Mouse (Mus musculus) heart, embryonic 14.5 days (tissue): ENCODE results near the gene Zmynd8. TPM values are rescaled to one million over a fixed set of nuclear protein-coding genes. Genes with fewer than 3 reads are reported as not detected.

ENCODE experiments used
- ATAC-seq: fragments of 200-750 bp; cut with Nextera tagmentation; 2 replicates; pipeline ENCODE4 v1.8.0; 2017; ENCODE audit warnings: low read depth, moderate TSS enrichment; ENCODE audit not compliant: insufficient number of reproducible peaks, insufficient read depth, low FRiP score
- H3K27ac ChIP-seq, 2 experiments: fragments of 200-500 bp in 1 of 2; fragments of 300-500 bp in 1 of 2; sonication (generic) in 1 of 2; replicated peaks in 1 of 2; 2 replicates each; pipeline ENCODE4 v1.5.1; 2012 to 2014; ENCODE audit warnings: low read depth in 2 of 2, low read length in 2 of 2, control low read depth in 1 of 2, mild to moderate bottlenecking in 1 of 2, mixed read lengths in 1 of 2; ENCODE audit not compliant: control insufficient read depth in 1 of 2, insufficient read depth in 1 of 2
- H3K27me3 ChIP-seq: fragments of 300-500 bp; sonication (generic); 2 replicates; pipeline ENCODE4 v1.6.1; 2014; ENCODE audit warnings: mild to moderate bottlenecking, low read length, control low read depth; ENCODE audit not compliant: control insufficient read depth, insufficient read depth
- H3K36me3 ChIP-seq: fragments of 300-500 bp; sonication (generic); 2 replicates; pipeline ENCODE4 v1.6.1; 2014; ENCODE audit warnings: mild to moderate bottlenecking, control low read depth, low read length, mixed read lengths; ENCODE audit not compliant: control insufficient read depth, insufficient read depth
- H3K4me1 ChIP-seq, 2 experiments: fragments of 200-500 bp in 1 of 2; fragments of 300-500 bp in 1 of 2; sonication (generic) in 1 of 2; 2 replicates each; pipeline ENCODE4 v1.6.1; 2012 to 2014; ENCODE audit warnings: low read length in 2 of 2, control low read depth in 1 of 2, mixed read lengths in 1 of 2; ENCODE audit not compliant: control insufficient read depth in 2 of 2, insufficient read depth in 2 of 2
- H3K4me2 ChIP-seq: fragments of 300-500 bp; sonication (generic); 2 replicates; pipeline ENCODE4 v1.6.1; 2014; ENCODE audit warnings: mild to moderate bottlenecking, low read length
- H3K4me3 ChIP-seq, 2 experiments: fragments of 200-500 bp in 1 of 2; fragments of 300-500 bp in 1 of 2; sonication (generic) in 1 of 2; 2 replicates each; pipeline ENCODE4 v1.5.1; 2012 to 2014; ENCODE audit warnings: low read length in 2 of 2, mild to moderate bottlenecking in 2 of 2, control low read depth in 1 of 2, low read depth in 1 of 2, moderate library complexity in 1 of 2; ENCODE audit not compliant: control insufficient read depth in 1 of 2, insufficient read depth in 1 of 2
- H3K9ac ChIP-seq: fragments of 300-500 bp; sonication (generic); 2 replicates; pipeline ENCODE4 v1.6.1; 2014; ENCODE audit warnings: mild to moderate bottlenecking, low read length
- H3K9me3 ChIP-seq: fragments of 300-500 bp; sonication (generic); 2 replicates; pipeline ENCODE4 v1.6.1; 2016; ENCODE audit warnings: low read length, control low read depth; ENCODE audit not compliant: control insufficient read depth
- WGBS: fragments of 180-500 bp; shearing (Covaris S2); extraction: QIAGEN DNeasy Blood & Tissue Kit; methylation state at CpG from one replicate; pipeline ENCODE4 v1.1.7; 2014; 5-methylcytosine and 5-hydroxymethylcytosine counted together
- polyA plus RNA-seq: library from polyadenylated mRNA; unstranded; fragments of >200 nt; fragmentation: Nextera tagmentation; extraction: Ambion mirVana; gene quantifications from 2 replicates; pipeline ENCODE4 v1.2.1, GENCODE M21; 2014

Gene Zmynd8
- polyA plus RNA-seq, 1 experiment from 2014 or later: 38.0 TPM

DNA sequence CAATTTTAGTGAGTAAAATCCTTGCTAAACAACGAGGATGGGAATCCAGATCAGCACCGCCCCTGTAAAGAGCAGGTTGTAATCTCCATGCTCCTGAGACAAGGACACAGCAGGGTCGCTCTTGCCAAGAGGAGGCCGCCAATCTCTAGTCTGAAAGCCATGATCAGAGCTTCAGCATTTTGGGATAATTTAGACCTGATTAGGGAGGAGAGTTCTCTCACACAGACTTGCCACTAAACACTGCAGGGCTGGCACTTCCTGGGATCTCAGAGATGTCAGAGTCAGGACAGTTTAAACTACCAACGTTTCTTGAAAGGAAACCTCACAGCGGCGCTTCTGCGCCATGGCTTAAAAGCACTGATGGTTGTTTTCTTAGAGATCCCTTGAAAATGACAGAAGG is 32.4 kb downstream of the Zmynd8 start:
- Histone ChIP-seq H3K27me3 (no peaks in the 10 kb centered on the region), H3K4me1 (peaks cover 28 to 47% of the 10 kb centered on the region in 2 experiments), H3K4me2 (0 out of 2 replicates have a peak overlapping the region, but pooled peaks have one; percentile 14), H3K9me3 (no peaks in the 10 kb centered on the region), H3K9ac (peak overlapping the region; percentile 52), H3K36me3 (peaks cover 41% of the 10 kb centered on the region), H3K27ac (peak overlapping the region; percentile 51 to 83), H3K4me3 (no peak overlapping the region)
- ATAC-seq: no peak
- WGBS: 30% methylated on average over 8 of the region's 8 CpGs

DNA sequence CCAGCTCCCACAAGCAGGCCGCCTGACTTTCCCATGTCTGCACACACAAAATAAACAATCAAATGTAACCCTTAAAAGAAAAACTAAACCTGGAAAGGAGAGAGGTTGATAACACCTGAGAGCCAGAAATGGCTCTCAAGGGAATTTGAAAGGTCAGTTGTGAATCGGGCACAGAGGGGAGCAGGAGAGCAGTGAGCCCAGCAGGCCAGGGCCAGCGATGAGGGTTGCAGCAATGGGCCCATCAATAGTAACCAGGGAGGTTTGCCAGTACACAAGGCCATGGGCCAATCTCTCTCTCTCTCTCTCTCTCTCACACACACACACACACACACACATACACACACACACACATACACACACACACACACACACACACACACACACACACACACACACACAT is 34.0 kb downstream of the Zmynd8 start:
- peaks cover 26 to 41% of the 10 kb centered on the region in 2 experiments for H3K4me1 ChIP-seq
- WGBS: 73% methylated on average over 3 of the region's 3 CpGs
- ATAC-seq: no peak
- no peak overlapping the region for H3K4me3 ChIP-seq
- H3K9me3 ChIP-seq: no peaks in the 10 kb centered on the region
- H3K36me3 ChIP-seq: peaks cover 27% of the 10 kb centered on the region
- H3K27ac ChIP-seq: no peak overlapping the region
- H3K4me2 ChIP-seq: no peak overlapping the region
- no peaks in the 10 kb centered on the region for H3K27me3 ChIP-seq
- no peak overlapping the region; the same call in 1 of the 2 replicates for H3K9ac ChIP-seq

DNA sequence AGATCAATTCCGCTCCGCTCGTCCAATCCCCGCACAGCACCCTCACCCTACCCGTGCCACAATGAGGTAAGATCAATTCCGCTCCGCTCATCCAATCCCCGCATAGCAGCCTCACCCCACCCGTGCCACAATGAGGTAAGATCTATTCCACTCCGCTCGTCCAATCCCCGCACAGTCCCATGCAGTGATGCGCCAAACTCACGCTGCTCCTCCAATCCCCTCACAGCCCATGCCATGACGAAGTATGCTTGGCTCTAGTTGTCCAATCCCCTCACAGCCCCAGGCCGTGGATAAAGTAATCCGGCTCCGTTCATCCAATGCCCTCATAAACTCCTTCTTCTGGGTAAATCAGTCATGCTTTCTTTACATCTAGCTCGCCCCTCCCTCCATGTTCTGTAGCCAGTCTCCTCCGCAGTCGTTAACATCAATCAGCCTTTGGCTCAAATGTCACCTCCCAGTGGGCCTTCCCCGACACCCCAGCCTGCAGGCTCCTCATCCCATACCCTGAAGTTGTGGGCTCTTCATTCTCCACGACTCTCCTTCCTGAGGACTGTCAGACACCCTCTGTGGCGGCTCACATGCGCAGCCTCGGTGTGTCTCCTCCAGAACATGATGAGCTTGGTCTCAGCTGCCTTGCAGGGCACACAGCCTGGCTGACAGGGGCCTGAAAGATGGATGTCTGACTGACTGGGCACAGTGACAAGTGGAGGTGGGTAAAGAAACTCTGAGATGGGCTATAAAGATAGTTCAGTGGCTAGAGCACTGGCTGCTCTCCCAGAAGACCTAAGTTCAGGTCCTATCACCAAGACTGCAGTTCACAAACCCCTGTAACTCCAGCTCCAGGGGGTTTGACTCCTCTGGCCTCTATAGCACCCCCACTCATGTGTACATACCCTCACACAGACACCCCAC is 36.9 kb downstream of the Zmynd8 start:
- no peak overlapping the region for H3K9ac ChIP-seq
- no peaks in the 10 kb centered on the region for H3K9me3 ChIP-seq
- WGBS: 87% methylated on average over 26 of the region's 26 CpGs
- peak overlapping the region in 1 of 2 experiments; percentile 19; a peak in 1 of 4 replicates for H3K27ac ChIP-seq
- ATAC-seq: no peak
- no peak overlapping the region for H3K4me2 ChIP-seq
- H3K36me3 ChIP-seq: peaks cover 20% of the 10 kb centered on the region
- H3K27me3 ChIP-seq: no peaks in the 10 kb centered on the region
- no peak overlapping the region for H3K4me3 ChIP-seq
- H3K4me1 ChIP-seq: peaks cover 33 to 45% of the 10 kb centered on the region in 2 experiments

DNA sequence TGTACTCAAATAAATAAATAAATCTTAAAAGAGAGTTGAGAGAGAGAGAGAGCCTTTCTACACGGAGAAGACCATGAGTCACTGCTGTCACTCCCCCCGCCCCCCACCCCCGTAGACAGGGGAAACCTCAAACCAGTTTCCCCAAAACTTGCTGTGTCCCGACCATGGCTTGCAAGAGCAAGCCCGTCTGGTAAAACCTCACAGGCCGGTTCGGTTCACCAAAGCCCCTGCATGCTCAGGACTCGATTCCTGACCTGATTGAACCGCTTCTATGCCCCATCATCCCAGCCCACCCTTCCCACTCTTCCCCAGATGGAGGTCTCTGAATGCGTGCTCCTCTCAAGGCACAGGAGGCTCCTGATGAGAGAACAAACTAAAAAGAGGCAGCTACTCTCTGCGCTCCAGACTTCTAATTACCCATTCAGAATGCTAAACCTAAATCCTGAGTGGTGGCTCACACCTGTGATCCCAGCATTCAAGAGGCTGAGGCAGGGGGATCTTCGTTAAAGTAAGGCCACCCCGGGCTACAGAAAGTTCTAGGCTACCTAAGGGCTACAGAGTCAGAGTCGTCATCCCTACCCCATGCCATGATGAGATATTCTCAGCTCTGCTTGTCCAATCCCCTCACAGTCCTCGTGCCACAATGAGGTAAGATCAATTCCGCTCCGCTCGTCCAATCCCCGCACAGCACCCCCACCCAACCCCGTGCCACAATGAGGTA is 37.7 kb downstream of the Zmynd8 start:
- WGBS: 95% methylated on average over 20 of the region's 20 CpGs
- no peak overlapping the region for H3K4me3 ChIP-seq
- H3K9ac ChIP-seq: no peak overlapping the region
- no peak for ATAC-seq
- H3K27me3 ChIP-seq: no peaks in the 10 kb centered on the region
- H3K27ac ChIP-seq: no peak overlapping the region
- H3K4me1 ChIP-seq: peaks cover 36 to 45% of the 10 kb centered on the region in 2 experiments
- no peaks in the 10 kb centered on the region for H3K9me3 ChIP-seq
- H3K4me2 ChIP-seq: no peak overlapping the region
- H3K36me3 ChIP-seq: peaks cover 18% of the 10 kb centered on the region

DNA sequence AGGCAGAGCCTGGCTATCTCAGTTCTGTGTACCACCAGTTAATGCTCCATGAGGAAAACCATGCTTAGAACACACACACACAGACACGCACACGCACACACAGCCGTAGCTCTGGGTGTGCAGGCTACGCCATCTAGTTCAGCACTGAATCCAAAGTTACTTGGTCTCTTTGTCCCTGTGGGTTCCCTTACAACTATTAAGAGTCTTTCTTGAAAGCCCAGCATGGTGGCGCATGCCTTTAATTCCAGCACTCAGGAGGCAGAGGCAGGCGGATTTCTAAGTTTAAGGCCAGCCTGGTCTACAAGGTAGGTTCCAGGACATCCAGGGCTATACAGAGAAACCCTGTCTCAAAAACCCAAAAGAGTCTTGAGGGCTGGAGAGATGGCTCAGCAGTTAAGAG is 38.4 kb downstream of the Zmynd8 start:
- 96% methylated on average over 6 of the region's 6 CpGs for WGBS
- H3K9ac ChIP-seq: no peak overlapping the region
- 0 out of 4 replicates have a peak overlapping the region, but pooled peaks of 1 of the 2 experiments have one; percentile 97 for H3K27ac ChIP-seq
- H3K4me2 ChIP-seq: no peak overlapping the region
- H3K4me3 ChIP-seq: no peak overlapping the region
- peaks cover 18% of the 10 kb centered on the region for H3K36me3 ChIP-seq
- H3K9me3 ChIP-seq: no peaks in the 10 kb centered on the region
- H3K27me3 ChIP-seq: no peaks in the 10 kb centered on the region
- ATAC-seq: no peak
- H3K4me1 ChIP-seq: peaks cover 39 to 50% of the 10 kb centered on the region in 2 experiments

DNA sequence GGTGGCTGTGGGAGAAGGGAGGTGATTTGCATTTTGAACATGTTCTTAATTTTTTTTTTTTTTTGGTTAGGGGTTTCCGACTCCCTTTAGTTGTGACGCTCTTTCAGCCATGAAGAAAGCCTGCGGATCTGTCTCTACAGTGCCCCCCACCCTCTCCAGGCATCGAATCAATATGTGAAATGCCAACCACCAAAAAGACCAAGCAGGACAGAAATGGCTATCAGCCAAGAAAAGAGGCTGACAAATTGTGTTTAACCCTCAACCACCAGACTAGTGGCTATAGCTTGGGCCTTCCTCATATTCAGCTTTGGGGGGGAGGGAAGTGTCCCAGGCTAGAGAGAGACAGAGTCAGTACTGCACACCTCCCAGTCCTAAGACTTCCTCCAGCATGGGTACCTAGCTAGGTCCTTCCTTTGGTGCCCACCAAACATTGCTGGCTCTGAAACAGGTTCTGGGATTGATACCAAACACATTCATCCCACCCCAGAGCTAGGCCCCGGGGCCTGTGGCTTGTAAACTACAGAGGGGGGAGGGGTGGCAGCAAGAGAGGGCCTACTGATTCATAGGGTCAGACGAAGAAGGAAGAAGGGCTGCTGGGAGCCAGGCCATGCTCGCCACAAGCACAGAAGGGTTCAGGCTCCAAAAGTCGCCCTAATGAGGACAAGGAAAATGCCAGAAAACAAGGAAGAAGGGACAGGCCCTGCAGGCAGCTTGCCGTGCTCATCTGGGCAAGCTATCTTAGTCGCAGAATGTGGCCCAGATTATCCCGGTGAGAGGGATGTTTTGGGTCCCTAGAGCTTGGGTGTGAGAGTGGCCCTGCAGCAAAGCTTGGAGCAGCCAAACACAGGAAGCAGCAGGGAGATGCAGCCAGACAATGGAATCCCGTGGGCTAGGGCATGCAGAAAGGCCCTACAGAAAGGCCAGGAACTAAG is 40.1 kb downstream of the Zmynd8 start:
- peak overlapping the region; percentile 94 to 97 for H3K27ac ChIP-seq
- H3K4me3 ChIP-seq: peak overlapping the region; percentile 12 to 30; a peak in 3 of 4 replicates
- H3K9ac ChIP-seq: peak overlapping the region; percentile 76
- H3K4me1 ChIP-seq: peaks cover 47 to 60% of the 10 kb centered on the region in 2 experiments
- H3K9me3 ChIP-seq: no peaks in the 10 kb centered on the region
- no peaks in the 10 kb centered on the region for H3K27me3 ChIP-seq
- peaks cover 9% of the 10 kb centered on the region for H3K36me3 ChIP-seq
- 20% methylated on average over 12 of the region's 12 CpGs for WGBS
- ATAC-seq: no peak
- H3K4me2 ChIP-seq: peak overlapping the region; percentile 56
